Mouse (Mus musculus): ENCODE measurements around the gene Ntrk1. TPM values are rescaled to one million over a fixed set of nuclear protein-coding genes. Genes with fewer than 3 reads are reported as not detected.
A peak's percentile ranks its signal among the peaks of the same experiment; 100 is the strongest.

Ntrk1 gene
- polyA plus RNA-seq, 1 experiment, result not detected

DNA sequence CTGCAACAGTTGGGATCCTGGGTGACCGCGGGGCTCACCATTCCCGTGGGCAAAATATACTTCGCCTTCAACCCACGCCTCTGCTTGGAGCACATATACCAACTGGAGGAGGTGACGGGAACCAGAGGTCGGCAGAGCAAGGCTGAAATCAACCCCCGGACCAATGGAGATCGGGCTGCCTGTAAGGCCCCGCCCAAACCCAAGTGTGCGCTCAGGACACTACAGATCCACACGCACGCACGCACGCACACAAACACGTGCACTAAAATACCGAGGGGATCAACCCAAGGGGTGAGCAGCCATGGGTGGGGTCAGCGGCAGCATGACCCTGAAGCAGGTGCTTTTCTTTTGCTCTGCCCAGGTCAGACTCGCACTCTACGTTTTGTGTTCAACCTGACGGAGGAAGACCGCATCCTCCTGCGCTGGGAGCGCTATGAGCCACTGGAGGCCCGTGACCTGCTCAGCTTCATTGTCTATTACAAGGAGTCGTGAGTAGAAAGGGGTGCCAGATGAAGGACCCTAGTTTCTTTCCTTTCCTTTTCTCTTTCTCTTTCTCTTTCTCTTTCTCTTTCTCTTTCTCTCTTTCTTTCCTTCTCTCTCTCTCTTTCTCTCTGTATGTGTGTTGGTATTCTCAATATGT lies 9.2 kb upstream of the Ntrk1 start:
- no peak overlapping the region for H3ac ChIP-seq (ENCODE audit: control insufficient read depth, insufficient read length)
- H3K4me2 ChIP-seq (ENCODE audit: low read depth), result no peak overlapping the region
- H3K36me3 ChIP-seq (ENCODE audit: control insufficient read depth, insufficient read depth), result no peaks in the 10 kb centered on the region
- H3K4me3 ChIP-seq, result no peak overlapping the region
- H3K79me2 ChIP-seq (ENCODE audit: control insufficient read depth, insufficient read depth), result no peaks in the 10 kb centered on the region
- TF ChIP-seq E2F4 (IDR thresholded peaks at IDR 0.05; ENCODE audit: insufficient read depth), result no peak
- no peak for TF ChIP-seq POLR2AphosphoS2 (IDR thresholded peaks at IDR 0.05; ENCODE audit: insufficient read length, low read depth)
- TF ChIP-seq MYOG (IDR thresholded peaks at IDR 0.05; ENCODE audit: control insufficient read depth in 1 of 3, insufficient read depth in 1 of 3, insufficient read length in 2 of 3, low read depth in 2 of 3), result no peak
- TF ChIP-seq MAX (IDR thresholded peaks at IDR 0.05; ENCODE audit: low read depth), result no peak
- TF ChIP-seq CEBPB (IDR thresholded peaks at IDR 0.05; ENCODE audit: insufficient read depth, poor library complexity, severe bottlenecking), result no peak
- no peak for TF ChIP-seq MYOD1 (IDR thresholded peaks at IDR 0.05; ENCODE audit: control insufficient read depth in 1 of 3, insufficient read length in 2 of 3, low read depth in 2 of 3)
- no peak for TF ChIP-seq TCF3 (IDR thresholded peaks at IDR 0.05; ENCODE audit: insufficient read length, low read depth)
- no peak for TF ChIP-seq SRF (IDR thresholded peaks at IDR 0.05; ENCODE audit: control insufficient read depth, insufficient read length, low read depth)
- no peak for TF ChIP-seq REST (IDR thresholded peaks at IDR 0.05; ENCODE audit: insufficient read depth, insufficient read length)
- no peak for TF ChIP-seq USF1 (IDR thresholded peaks at IDR 0.05; ENCODE audit: low read depth)
- TF ChIP-seq TCF12 (IDR thresholded peaks at IDR 0.05; ENCODE audit: insufficient read depth, poor library complexity, severe bottlenecking), result no peak
- peaks cover 78% of the 10 kb centered on the region for H3K27me3 ChIP-seq (ENCODE audit: control insufficient read depth, insufficient read depth, insufficient read length)

DNA sequence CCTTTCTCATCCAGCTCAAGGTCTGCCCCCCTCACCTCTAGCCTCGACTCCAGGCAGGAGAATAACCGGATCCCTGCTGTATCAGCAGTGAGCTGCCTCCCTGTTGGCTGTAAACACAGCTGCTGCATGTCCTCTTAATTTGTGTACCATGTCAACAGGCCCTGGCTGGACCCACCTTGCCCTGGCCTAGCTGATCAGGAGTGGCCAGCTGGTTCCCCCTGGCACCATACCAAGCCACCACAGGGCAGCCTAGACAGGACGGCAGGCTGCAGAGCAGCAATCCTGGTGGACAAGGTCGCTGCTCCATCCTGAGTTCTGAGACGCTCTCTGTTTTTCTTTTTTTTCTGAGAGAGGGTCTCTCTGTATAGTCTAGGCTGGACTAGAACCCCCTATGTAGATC lies 6.7 kb upstream of the Ntrk1 start:
- Histone ChIP-seq H3K27me3 (ENCODE audit: control insufficient read depth, insufficient read depth, insufficient read length) (peaks cover 88% of the 10 kb centered on the region), H3K36me3 (ENCODE audit: control insufficient read depth, insufficient read depth) (no peaks in the 10 kb centered on the region), H3K79me2 (ENCODE audit: control insufficient read depth, insufficient read depth) (no peaks in the 10 kb centered on the region), H3K4me2 (ENCODE audit: low read depth) (no peak overlapping the region), H3K4me3 (no peak overlapping the region), H3ac (ENCODE audit: control insufficient read depth, insufficient read length) (no peak overlapping the region)
- TF ChIP-seq POLR2AphosphoS2 (IDR thresholded peaks at IDR 0.05; ENCODE audit: insufficient read length, low read depth) (no peak), MYOD1 (IDR thresholded peaks at IDR 0.05; ENCODE audit: control insufficient read depth in 1 of 3, insufficient read length in 2 of 3, low read depth in 2 of 3) (no peak), REST (IDR thresholded peaks at IDR 0.05; ENCODE audit: insufficient read depth, insufficient read length) (no peak), TCF3 (IDR thresholded peaks at IDR 0.05; ENCODE audit: insufficient read length, low read depth) (no peak), SRF (IDR thresholded peaks at IDR 0.05; ENCODE audit: control insufficient read depth, insufficient read length, low read depth) (no peak), USF1 (IDR thresholded peaks at IDR 0.05; ENCODE audit: low read depth) (no peak), MYOG (IDR thresholded peaks at IDR 0.05; ENCODE audit: control insufficient read depth in 1 of 3, insufficient read depth in 1 of 3, insufficient read length in 2 of 3, low read depth in 2 of 3) (no peak), TCF12 (IDR thresholded peaks at IDR 0.05; ENCODE audit: insufficient read depth, poor library complexity, severe bottlenecking) (no peak), CEBPB (IDR thresholded peaks at IDR 0.05; ENCODE audit: insufficient read depth, poor library complexity, severe bottlenecking) (no peak), MAX (IDR thresholded peaks at IDR 0.05; ENCODE audit: low read depth) (no peak), POLR2A (IDR thresholded peaks at IDR 0.05; ENCODE audit: insufficient read length, low read depth) (no peak), E2F4 (IDR thresholded peaks at IDR 0.05; ENCODE audit: insufficient read depth) (no peak)

DNA sequence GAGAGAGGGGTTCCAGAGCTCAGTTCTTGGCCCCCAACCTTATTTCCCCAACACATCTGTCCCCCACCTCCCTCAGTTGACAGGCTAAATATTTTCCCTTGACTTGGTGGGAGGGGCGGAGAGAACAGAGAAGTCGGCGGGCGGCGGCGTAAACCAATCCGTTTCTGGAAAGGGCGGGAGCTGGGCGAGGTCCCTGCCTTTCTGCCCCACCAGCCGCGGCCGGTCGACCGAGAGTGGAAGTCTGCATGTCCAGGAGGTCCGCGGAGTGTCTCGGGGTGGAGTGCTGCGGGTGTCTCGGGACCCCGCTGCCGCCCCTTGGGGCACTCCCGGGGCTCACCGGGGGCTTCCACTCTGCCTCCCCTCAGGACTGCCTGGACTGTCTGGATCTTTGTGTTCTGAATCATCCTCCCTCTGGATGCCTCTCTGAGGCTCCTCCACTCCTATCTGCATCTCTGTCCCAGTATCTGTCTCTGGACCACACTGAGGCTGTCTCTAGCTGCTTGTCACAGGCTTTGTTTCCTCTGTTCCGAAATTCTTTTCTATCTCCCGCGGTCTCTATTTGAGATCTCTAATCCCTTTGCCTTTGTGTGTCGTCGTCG lies 1.9 kb upstream of the Ntrk1 start, which contains the start of gene Insrr:
Gene Insrr (plus strand): TSS at position 216 of the 599 bp plus-strand sequence.
- no peak within 1 kb of the TSS for H3K4me3 ChIP-seq
- peaks cover 83% of the 10 kb centered on the region for H3K27me3 ChIP-seq (ENCODE audit: control insufficient read depth, insufficient read depth, insufficient read length)
- no peak within 1 kb of the TSS for H3ac ChIP-seq (ENCODE audit: control insufficient read depth, insufficient read length)
- no peaks in the 10 kb centered on the region for H3K36me3 ChIP-seq (ENCODE audit: control insufficient read depth, insufficient read depth)
- H3K79me2 ChIP-seq (ENCODE audit: control insufficient read depth, insufficient read depth), result no peaks in the 10 kb centered on the region
- TF ChIP-seq CEBPB (IDR thresholded peaks at IDR 0.05; ENCODE audit: insufficient read depth, poor library complexity, severe bottlenecking) (no peak), USF1 (IDR thresholded peaks at IDR 0.05; ENCODE audit: low read depth) (no peak), E2F4 (IDR thresholded peaks at IDR 0.05; ENCODE audit: insufficient read depth) (no peak), MAX (IDR thresholded peaks at IDR 0.05; ENCODE audit: low read depth) (no peak), SRF (IDR thresholded peaks at IDR 0.05; ENCODE audit: control insufficient read depth, insufficient read length, low read depth) (no peak), MYOD1 (IDR thresholded peaks at IDR 0.05; ENCODE audit: control insufficient read depth in 1 of 3, insufficient read length in 2 of 3, low read depth in 2 of 3) (no peak), MYOG (IDR thresholded peaks at IDR 0.05; ENCODE audit: control insufficient read depth in 1 of 3, insufficient read depth in 1 of 3, insufficient read length in 2 of 3, low read depth in 2 of 3) (no peak)
- H3K4me2 ChIP-seq (ENCODE audit: low read depth), result no peak within 1 kb of the TSS

DNA sequence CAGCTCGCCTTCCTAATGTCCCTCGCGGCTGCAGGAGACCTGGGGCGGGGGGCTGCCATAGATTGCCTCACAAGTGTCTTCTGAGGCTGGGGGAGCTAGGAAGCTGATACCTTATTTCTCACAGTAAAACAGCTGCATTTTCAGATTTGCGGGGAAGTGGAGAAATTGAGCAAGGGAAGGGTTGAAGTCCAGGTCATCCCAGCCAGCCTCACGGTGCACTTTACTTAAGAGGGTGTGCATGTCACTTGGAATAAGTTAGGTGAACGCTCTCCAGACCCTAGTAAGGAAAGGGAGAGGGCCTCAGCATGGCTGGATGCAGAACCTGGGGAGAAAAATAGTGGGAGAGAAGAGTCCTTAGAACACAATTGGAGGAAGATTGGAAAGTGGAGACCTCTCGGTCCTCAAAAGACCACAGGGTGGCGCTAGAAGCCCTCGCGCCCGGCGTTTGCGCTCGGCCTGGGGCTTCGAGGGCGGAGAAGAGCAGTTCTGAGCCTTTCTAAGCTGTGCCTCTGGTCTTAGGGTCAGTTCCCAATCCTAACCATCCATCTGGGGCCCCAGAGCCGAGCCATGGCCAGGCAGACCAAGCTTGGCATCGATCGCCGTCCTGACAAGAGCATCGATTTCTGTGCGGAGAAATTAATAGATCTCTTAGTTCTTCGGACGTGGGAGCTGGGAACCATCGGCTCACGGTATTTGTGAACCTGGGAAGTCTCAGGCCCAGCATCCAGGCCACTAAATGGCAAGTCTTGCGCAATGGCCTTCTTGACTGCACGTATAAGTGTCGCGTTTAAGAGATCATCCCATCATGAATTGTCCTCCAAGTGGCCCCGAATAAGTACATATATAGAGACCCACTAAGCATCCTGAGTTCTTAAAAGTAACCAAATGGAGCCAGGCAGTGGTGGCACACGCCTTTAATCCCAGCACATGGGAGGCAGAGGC lies 645 bp upstream of the Ntrk1 start:
- Histone ChIP-seq H3K4me3 (no peak overlapping the region), H3K27me3 (ENCODE audit: control insufficient read depth, insufficient read depth, insufficient read length) (peaks cover 81% of the 10 kb centered on the region), H3K36me3 (ENCODE audit: control insufficient read depth, insufficient read depth) (no peaks in the 10 kb centered on the region), H3K79me2 (ENCODE audit: control insufficient read depth, insufficient read depth) (no peaks in the 10 kb centered on the region), H3ac (ENCODE audit: control insufficient read depth, insufficient read length) (no peak overlapping the region), H3K4me2 (ENCODE audit: low read depth) (no peak overlapping the region)
- TF ChIP-seq CEBPB (IDR thresholded peaks at IDR 0.05; ENCODE audit: insufficient read depth, poor library complexity, severe bottlenecking) (peak; percentile 60; the same call in 1 of the 2 replicates), MAX (IDR thresholded peaks at IDR 0.05; ENCODE audit: low read depth) (no peak)
